Mouse (Mus musculus): ENCODE data around the gene Gm5475. TPM values are rescaled to one million over a fixed set of nuclear protein-coding genes. Genes with fewer than 3 reads are reported as not detected.

Gene Gm5475
- polyA plus RNA-seq, 1 experiment from 2014 or later, result 0.11 TPM

- Histone ChIP-seq H3K27me3 (no peaks in the 10 kb centered on the region), H3K4me2 (replicated peaks) (no peak overlapping the region), H3K9me3 (no peaks in the 10 kb centered on the region), H3K4me1 (replicated peaks) (no peaks in the 10 kb centered on the region), H3K4me3 (replicated peaks) (no peak overlapping the region), H3K36me3 (peaks cover 78% of the 10 kb centered on the region), H3K27ac (no peak overlapping the region), H3K9ac (replicated peaks) (no peak overlapping the region)
- 97% methylated on average over 3 of the region's 3 CpGs for WGBS
- no peak for ATAC-seq
These were observed 26.4 kb upstream of the Gm5475 start for GRCm38 (mm10) chr15:100395561-100395960.

- Histone ChIP-seq H3K9ac (replicated peaks) (no peak overlapping the region), H3K27me3 (no peaks in the 10 kb centered on the region), H3K27ac (no peak overlapping the region), H3K9me3 (no peaks in the 10 kb centered on the region), H3K36me3 (peaks cover 99% of the 10 kb centered on the region), H3K4me3 (replicated peaks) (no peak overlapping the region), H3K4me2 (replicated peaks) (no peak overlapping the region), H3K4me1 (replicated peaks) (no peaks in the 10 kb centered on the region)
- 90% methylated on average over 16 of the region's 16 CpGs for WGBS
- ATAC-seq, result no peak
These were observed 21.2 kb upstream of the Gm5475 start for GRCm38 (mm10) chr15:100400592-100401250.

GRCm38 (mm10) chr15:100401811-100402210 lies 20.1 kb upstream of the Gm5475 start:
- H3K4me2 ChIP-seq (replicated peaks), result no peak overlapping the region
- H3K4me3 ChIP-seq (replicated peaks), result no peak overlapping the region
- H3K4me1 ChIP-seq (replicated peaks), result no peaks in the 10 kb centered on the region
- H3K9me3 ChIP-seq, result no peaks in the 10 kb centered on the region
- no peaks in the 10 kb centered on the region for H3K27me3 ChIP-seq
- peaks cover 92% of the 10 kb centered on the region for H3K36me3 ChIP-seq
- no peak overlapping the region for H3K9ac ChIP-seq (replicated peaks)
- H3K27ac ChIP-seq, result no peak overlapping the region
- ATAC-seq, result no peak
- 88% methylated on average over 4 of the region's 4 CpGs for WGBS

- Histone ChIP-seq H3K27ac (no peak overlapping the region), H3K9ac (replicated peaks) (no peak overlapping the region), H3K4me3 (replicated peaks) (no peak overlapping the region), H3K27me3 (no peaks in the 10 kb centered on the region), H3K4me2 (replicated peaks) (no peak overlapping the region), H3K9me3 (no peaks in the 10 kb centered on the region), H3K4me1 (replicated peaks) (no peaks in the 10 kb centered on the region), H3K36me3 (peaks cover 91% of the 10 kb centered on the region)
- WGBS, result 91% methylated on average over 14 of the region's 14 CpGs
- no peak for ATAC-seq
These were observed 19.6 kb upstream of the Gm5475 start for GRCm38 (mm10) chr15:100402347-100402746.

- Histone ChIP-seq H3K27me3 (no peaks in the 10 kb centered on the region), H3K4me1 (replicated peaks) (no peaks in the 10 kb centered on the region), H3K4me2 (replicated peaks) (no peak overlapping the region), H3K27ac (no peak overlapping the region), H3K9me3 (no peaks in the 10 kb centered on the region), H3K4me3 (replicated peaks) (no peak overlapping the region), H3K36me3 (peaks cover 89% of the 10 kb centered on the region), H3K9ac (replicated peaks) (no peak overlapping the region)
- 87% methylated on average over 4 of the region's 4 CpGs for WGBS
- ATAC-seq, result no peak
These were observed 19.1 kb upstream of the Gm5475 start for GRCm38 (mm10) chr15:100402798-100403197.

- H3K27me3 ChIP-seq, result no peaks in the 10 kb centered on the region
- no peaks in the 10 kb centered on the region for H3K4me1 ChIP-seq (replicated peaks)
- H3K4me2 ChIP-seq (replicated peaks), result no peak overlapping the region
- peaks cover 89% of the 10 kb centered on the region for H3K36me3 ChIP-seq
- no peak overlapping the region for H3K4me3 ChIP-seq (replicated peaks)
- 94% methylated on average over 16 of the region's 16 CpGs for WGBS
- H3K9ac ChIP-seq (replicated peaks), result no peak overlapping the region
- H3K27ac ChIP-seq, result no peak overlapping the region
- no peak for ATAC-seq
- H3K9me3 ChIP-seq, result no peaks in the 10 kb centered on the region
These were observed 18.5 kb upstream of the Gm5475 start for GRCm38 (mm10) chr15:100403318-100404000.

- no peak for ATAC-seq
- no peak overlapping the region for H3K4me3 ChIP-seq (replicated peaks)
- H3K4me1 ChIP-seq (replicated peaks), result no peaks in the 10 kb centered on the region
- WGBS, result 89% methylated on average over 5 of the region's 5 CpGs
- no peaks in the 10 kb centered on the region for H3K27me3 ChIP-seq
- H3K4me2 ChIP-seq (replicated peaks), result no peak overlapping the region
- H3K9me3 ChIP-seq, result no peaks in the 10 kb centered on the region
- H3K27ac ChIP-seq, result no peak overlapping the region
- H3K36me3 ChIP-seq, result peaks cover 88% of the 10 kb centered on the region
- H3K9ac ChIP-seq (replicated peaks), result no peak overlapping the region
These were observed 15.9 kb upstream of the Gm5475 start for GRCm38 (mm10) chr15:100406088-100406487.

GRCm38 (mm10) chr15:100410918-100411672 lies 10.9 kb upstream of the Gm5475 start:
- 66% methylated on average over 14 of the region's 14 CpGs for WGBS
- Histone ChIP-seq H3K4me1 (replicated peaks) (no peaks in the 10 kb centered on the region), H3K9ac (replicated peaks) (no peak overlapping the region), H3K9me3 (no peaks in the 10 kb centered on the region), H3K36me3 (peaks cover 44% of the 10 kb centered on the region), H3K4me2 (replicated peaks) (no peak overlapping the region), H3K27ac (no peak overlapping the region), H3K4me3 (replicated peaks) (no peak overlapping the region), H3K27me3 (no peaks in the 10 kb centered on the region)
- ATAC-seq, result no peak

GRCm38 (mm10) chr15:100411731-100412130 lies 10.2 kb upstream of the Gm5475 start:
- Histone ChIP-seq H3K36me3 (peaks cover 43% of the 10 kb centered on the region), H3K9me3 (no peaks in the 10 kb centered on the region), H3K4me1 (replicated peaks) (no peaks in the 10 kb centered on the region), H3K9ac (replicated peaks) (no peak overlapping the region), H3K4me3 (replicated peaks) (no peak overlapping the region), H3K27me3 (no peaks in the 10 kb centered on the region), H3K27ac (no peak overlapping the region), H3K4me2 (replicated peaks) (no peak overlapping the region)
- no peak for ATAC-seq
- WGBS, result 92% methylated on average over 5 of the region's 5 CpGs

GRCm38 (mm10) chr15:100413306-100413705 lies 8.6 kb upstream of the Gm5475 start:
- Histone ChIP-seq H3K27ac (no peak overlapping the region), H3K4me1 (replicated peaks) (no peaks in the 10 kb centered on the region), H3K9ac (replicated peaks) (no peak overlapping the region), H3K9me3 (no peaks in the 10 kb centered on the region), H3K36me3 (peaks cover 32% of the 10 kb centered on the region), H3K4me2 (replicated peaks) (no peak overlapping the region), H3K4me3 (replicated peaks) (no peak overlapping the region), H3K27me3 (no peaks in the 10 kb centered on the region)
- ATAC-seq, result no peak
- WGBS, result 75% methylated on average over 4 of the region's 5 CpGs

- Histone ChIP-seq H3K27me3 (no peaks in the 10 kb centered on the region), H3K9ac (replicated peaks) (0 out of 2 replicates have a peak overlapping the region, but pooled peaks have one; percentile 19), H3K36me3 (peaks cover 25% of the 10 kb centered on the region), H3K4me2 (replicated peaks) (no peak overlapping the region), H3K9me3 (no peaks in the 10 kb centered on the region), H3K4me3 (replicated peaks) (no peak overlapping the region), H3K4me1 (replicated peaks) (peaks cover 2% of the 10 kb centered on the region), H3K27ac (no peak overlapping the region)
- ATAC-seq, result no peak
- 75% methylated on average over 4 of the region's 4 CpGs for WGBS
These were observed 7.9 kb upstream of the Gm5475 start for GRCm38 (mm10) chr15:100414011-100414410.

- 96% methylated on average over 13 of the region's 13 CpGs for WGBS
- ATAC-seq, result no peak
- Histone ChIP-seq H3K36me3 (peaks cover 15% of the 10 kb centered on the region), H3K4me1 (replicated peaks) (peaks cover 11% of the 10 kb centered on the region), H3K9ac (replicated peaks) (no peak overlapping the region), H3K4me2 (replicated peaks) (no peak overlapping the region), H3K27ac (no peak overlapping the region), H3K9me3 (no peaks in the 10 kb centered on the region), H3K27me3 (no peaks in the 10 kb centered on the region), H3K4me3 (replicated peaks) (no peak overlapping the region)
These were observed 7.0 kb upstream of the Gm5475 start for GRCm38 (mm10) chr15:100414942-100415341.

Data from midbrain, embryonic 13.5 days (tissue).